In the genomic region with DNA sequence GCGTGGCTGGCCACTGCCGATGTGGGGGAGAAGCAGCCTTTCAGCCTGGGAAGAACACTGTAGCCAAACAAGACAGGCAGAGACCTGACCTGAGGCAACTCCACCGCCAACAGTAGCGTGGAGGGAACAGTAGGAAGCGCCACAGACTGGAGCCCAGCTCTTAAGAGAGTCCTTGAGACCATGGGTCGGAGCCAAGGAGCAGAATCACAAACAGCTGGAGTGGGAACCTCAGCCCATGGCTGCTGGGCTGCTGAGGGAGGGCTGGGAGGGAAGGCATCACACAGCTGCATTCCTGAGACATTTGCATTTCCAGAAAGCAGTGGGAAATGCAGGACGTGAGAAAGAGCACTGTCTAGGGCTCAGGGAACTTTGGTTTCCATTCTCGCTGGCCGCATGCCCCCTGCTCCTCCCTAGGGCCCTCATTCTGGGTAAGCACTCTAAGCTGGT, we compare ENCODE assay signal across 9 mouse cellular contexts. TPM values are rescaled to one million over a fixed set of nuclear protein-coding genes. Genes with fewer than 3 reads are reported as not detected.
DNase-seq lines count a peak whose midpoint lies in the region; ATAC-seq lines count a peak whose summit lies in the region.
"Had no signal": no experiment of that assay in that cellular context is flagged by ENCODE, and none has a peak within 500 bp of the region (broad histone marks: within the 10 kb centered on the region; RNA-seq: fewer than 3 reads in every experiment).

No protein-coding gene starts in this region.

- no peak overlapping the region for H3K27ac ChIP-seq in neural tube, embryonic 13.5 days (replicated peaks)
- H3K27ac ChIP-seq in forebrain, embryonic 16.5 days (ENCODE audit: low read length): no peak overlapping the region
- H3K27ac ChIP-seq in intestine, embryonic 15.5 days: peak overlapping the region; percentile 56
- no peak overlapping the region for H3K27ac ChIP-seq in midbrain, embryonic 15.5 days
- H3K27ac ChIP-seq: liver, embryonic 14.5 days had no signal

- no peaks in the 10 kb centered on the region for H3K9me3 ChIP-seq in neural tube, embryonic 13.5 days
- H3K9me3 ChIP-seq in forebrain, embryonic 16.5 days (ENCODE audit: control insufficient read depth, low read length): no peaks in the 10 kb centered on the region
- no peaks in the 10 kb centered on the region for H3K9me3 ChIP-seq in intestine, embryonic 15.5 days
- H3K9me3 ChIP-seq in midbrain, embryonic 15.5 days: no peaks in the 10 kb centered on the region

- no peak for ATAC-seq in neural tube, embryonic 13.5 days (ENCODE audit: low read depth)
- peak; percentile 52; the same call in 1 of the 2 replicates for ATAC-seq in forebrain, embryonic 16.5 days
- peak; percentile 88 for ATAC-seq in intestine, embryonic 15.5 days
- peak; percentile 60 for ATAC-seq in midbrain, embryonic 15.5 days (replicated peaks)
- ATAC-seq in erythroblast, adult 5-6 weeks (replicated peaks; ENCODE audit: low FRiP score, poor library complexity, severe bottlenecking): no peak

- no peak overlapping the region for H3K4me2 ChIP-seq in neural tube, embryonic 13.5 days
- no peak overlapping the region for H3K4me2 ChIP-seq in forebrain, embryonic 16.5 days (ENCODE audit: low read length)
- peak overlapping the region; percentile 40 for H3K4me2 ChIP-seq in intestine, embryonic 15.5 days (replicated peaks)
- peak overlapping the region; percentile 3; the same call in 1 of the 2 replicates for H3K4me2 ChIP-seq in midbrain, embryonic 15.5 days

- H3K36me3 ChIP-seq in neural tube, embryonic 13.5 days: no peaks in the 10 kb centered on the region
- H3K36me3 ChIP-seq in forebrain, embryonic 16.5 days (ENCODE audit: control insufficient read depth, insufficient read depth): no peaks in the 10 kb centered on the region
- no peaks in the 10 kb centered on the region for H3K36me3 ChIP-seq in intestine, embryonic 15.5 days
- H3K36me3 ChIP-seq in midbrain, embryonic 15.5 days (replicated peaks): no peaks in the 10 kb centered on the region

- DNase-seq in neural tube, embryonic 10.5 days (ENCODE audit: extremely low spot score, low spot score): no peak
- no peak for DNase-seq in right cerebral cortex, adult 2 months (ENCODE audit: low spot score in 2 of 2)
- no peak for DNase-seq in layer of hippocampus, adult 9-11 months

- H3K4me3 ChIP-seq in neural tube, embryonic 13.5 days: no peak overlapping the region
- no peak overlapping the region for H3K4me3 ChIP-seq in forebrain, embryonic 16.5 days (replicated peaks; ENCODE audit: low read length)
- no peak overlapping the region for H3K4me3 ChIP-seq in intestine, embryonic 15.5 days (replicated peaks)
- H3K4me3 ChIP-seq in midbrain, embryonic 15.5 days: no peak overlapping the region

- H3K9ac ChIP-seq in neural tube, embryonic 13.5 days: 0 out of 2 replicates have a peak overlapping the region, but pooled peaks have one; percentile 8
- no peak overlapping the region for H3K9ac ChIP-seq in forebrain, embryonic 16.5 days (replicated peaks; ENCODE audit: low read depth, low read length)
- H3K9ac ChIP-seq in intestine, embryonic 15.5 days: 0 out of 2 replicates have a peak overlapping the region, but pooled peaks have one; percentile 17
- H3K9ac ChIP-seq in midbrain, embryonic 15.5 days: no peak overlapping the region
- H3K9ac ChIP-seq: liver, embryonic 14.5 days had no signal

- no peaks in the 10 kb centered on the region; the same call in 1 of the 2 replicates for H3K27me3 ChIP-seq in neural tube, embryonic 13.5 days
- H3K27me3 ChIP-seq in forebrain, embryonic 16.5 days (replicated peaks; ENCODE audit: control insufficient read depth, insufficient read depth, low read length): no peaks in the 10 kb centered on the region
- H3K27me3 ChIP-seq in intestine, embryonic 15.5 days (replicated peaks): no peaks in the 10 kb centered on the region
- 0 out of 2 replicates have a peak, but pooled peaks cover 3% of the 10 kb centered on the region for H3K27me3 ChIP-seq in midbrain, embryonic 15.5 days (replicated peaks)

- H3K4me1 ChIP-seq in neural tube, embryonic 13.5 days (replicated peaks): 0 out of 2 replicates have a peak, but pooled peaks cover 6% of the 10 kb centered on the region
- H3K4me1 ChIP-seq in forebrain, embryonic 16.5 days (replicated peaks; ENCODE audit: control insufficient read depth, insufficient read depth, low read length): no peaks in the 10 kb centered on the region
- peaks cover 10% of the 10 kb centered on the region; the same call in 1 of the 2 replicates for H3K4me1 ChIP-seq in intestine, embryonic 15.5 days (replicated peaks)
- peaks cover 6% of the 10 kb centered on the region for H3K4me1 ChIP-seq in midbrain, embryonic 15.5 days

- 30% methylated on average over 9 of the region's 9 CpGs for WGBS in neural tube, embryonic 13.5 days
- 16% methylated on average over 9 of the region's 9 CpGs for WGBS in forebrain, embryonic 16.5 days
- WGBS in intestine, embryonic 15.5 days: 15% methylated on average over 9 of the region's 9 CpGs
- WGBS in midbrain, embryonic 15.5 days: 8% methylated on average over 9 of the region's 9 CpGs

RNA-seq across cellular contexts. Expression of a gene that starts 8.8 kb away (rescaled TPM):
- polyA plus RNA-seq in neural tube, embryonic 13.5 days (2015; fragmentation: Nextera tagmentation; extraction: Ambion mirVana): 75.1 and 75.3 TPM in 2 replicates
- 129 and 134 TPM in 2 replicates for polyA plus RNA-seq in forebrain, embryonic 16.5 days (2015; fragmentation: Nextera tagmentation; extraction: Ambion mirVana)
- polyA plus RNA-seq in intestine, embryonic 15.5 days (2015; fragmentation: Nextera tagmentation; extraction: Ambion mirVana): 26.1 and 32.0 TPM in 2 replicates
- polyA plus RNA-seq in midbrain, embryonic 15.5 days (2015; fragmentation: Nextera tagmentation; extraction: Ambion mirVana): 70.7 and 72.8 TPM in 2 replicates
- 753 and 807 TPM in 2 replicates for total RNA-seq in erythroblast, adult 5-6 weeks (2015; ENCODE audit: low replicate concordance)
- total RNA-seq in erythroblast, adult 5-6 weeks (2017; ENCODE audit: low replicate concordance): 938 and 1,004 TPM in 2 replicates

Comparison
In these comparisons a context has a peak if more than half of its experiments do, and no peak if none do; other contexts are left out.
1. ATAC-seq: peak in forebrain, embryonic 16.5 days (single experiment), intestine, embryonic 15.5 days (single experiment) and midbrain, embryonic 15.5 days (single experiment); none in neural tube, embryonic 13.5 days (single experiment) and erythroblast, adult 5-6 weeks (single experiment).
2. H3K4me2 ChIP-seq: peak in intestine, embryonic 15.5 days (single experiment) and midbrain, embryonic 15.5 days (single experiment); none in neural tube, embryonic 13.5 days (single experiment) and forebrain, embryonic 16.5 days (single experiment).
3. H3K9ac ChIP-seq: peak in neural tube, embryonic 13.5 days (single experiment) and intestine, embryonic 15.5 days (single experiment); none in forebrain, embryonic 16.5 days (single experiment) and midbrain, embryonic 15.5 days (single experiment).